Mouse (Mus musculus) liver, adult 2 months (tissue): Measurements from ENCODE around the gene Rnf135.

Source experiments
- CTCF ChIP-seq: fragments of 200-500 bp; IDR thresholded peaks from 2 replicates; pipeline ENCODE4 v1.5.1; 2011; ENCODE audit warnings: low read depth, low read length, control low read depth
- POLR2A ChIP-seq: fragments of 200-500 bp; IDR thresholded peaks from 2 replicates; pipeline ENCODE4 v1.6.1; 2011; ENCODE audit warnings: low read length, control low read depth; ENCODE audit not compliant: insufficient read depth; ENCODE audit errors: extremely low read depth

- TF ChIP-seq CTCF (no peak), POLR2A (no peak)
These were observed 45.9 kb upstream of the Rnf135 start for GRCm38 (mm10) chr11:80137773-80138172.
